Mouse (Mus musculus) embryo, embryonic 9.5 days (tissue): ENCODE data around the gene 9130023H24Rik.

Experiments used
- DNase-seq: peaks from one replicate; pipeline ENCODE4 v3.0.0-alpha.2; 2017; ENCODE audit errors: extremely low spot score

9130023H24Rik gene

DNA sequence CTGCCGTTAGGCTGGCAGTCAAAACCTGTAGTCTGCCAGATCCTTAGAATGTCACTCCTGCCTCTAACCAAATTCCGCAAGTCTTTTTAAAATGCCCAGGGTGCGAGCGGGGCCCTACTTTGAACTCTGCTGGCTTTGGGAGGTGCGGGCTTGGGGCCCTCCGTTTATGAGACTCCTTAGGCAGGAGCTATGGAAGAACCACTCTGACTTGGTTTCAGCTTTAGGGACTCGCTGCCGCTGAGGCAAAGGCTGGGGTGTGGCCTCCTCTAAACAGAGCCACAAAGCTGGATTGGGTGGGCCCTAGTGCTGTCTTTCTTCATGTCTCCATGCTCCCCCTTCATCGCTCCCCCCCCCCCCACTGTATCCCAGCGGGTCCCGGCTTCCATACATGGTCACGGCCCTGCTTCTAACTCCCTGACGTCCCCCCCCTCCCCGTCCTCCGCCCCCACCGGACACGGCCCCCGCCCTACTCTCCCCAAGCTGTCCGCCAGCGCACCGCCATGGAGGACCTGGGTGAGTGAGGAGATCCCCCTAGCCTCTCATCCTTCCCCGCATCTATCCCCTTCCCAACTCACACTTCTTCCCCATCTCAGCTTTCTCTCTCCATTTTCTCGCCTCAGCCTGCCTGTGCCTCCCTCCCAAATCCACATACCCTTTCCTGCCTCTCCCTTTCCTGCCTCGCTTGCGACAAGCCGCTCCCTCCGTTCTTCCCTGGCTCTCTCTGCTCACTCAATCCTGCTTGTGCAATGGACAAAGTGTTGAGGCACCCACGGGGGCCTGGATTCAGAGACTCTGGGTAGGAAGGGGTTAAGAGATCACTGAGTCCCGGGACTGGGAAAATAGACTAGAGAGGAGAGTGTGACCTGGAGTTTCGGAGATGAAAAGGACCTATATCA is 8.9 kb upstream of the 9130023H24Rik start, which contains the start of gene Tgfb1i1:
Gene Tgfb1i1 (plus strand): TSS at position 317 of the 896 bp plus-strand sequence.
- peak; percentile 64 for DNase-seq

DNA sequence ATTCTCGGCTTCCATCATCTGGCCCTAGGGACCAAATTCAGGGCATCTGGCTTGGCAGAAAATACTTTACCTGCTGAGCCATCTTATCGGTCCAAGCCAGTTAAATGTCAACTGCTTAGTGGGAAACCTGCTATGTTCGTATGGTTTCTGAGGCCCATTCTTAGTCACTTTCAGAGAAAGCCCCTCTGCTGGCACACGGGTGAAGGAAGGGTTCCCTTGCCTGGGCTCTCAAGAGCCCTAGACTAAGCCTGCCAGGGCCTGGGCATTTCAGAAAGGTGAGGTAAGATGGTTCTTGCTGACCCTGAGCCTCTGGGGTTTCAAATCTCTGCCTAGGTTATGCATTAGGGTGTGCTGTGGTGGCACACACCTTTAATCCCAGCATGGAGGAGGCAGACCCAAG is 7.7 kb upstream of the 9130023H24Rik start:
- DNase-seq, result no peak

DNA sequence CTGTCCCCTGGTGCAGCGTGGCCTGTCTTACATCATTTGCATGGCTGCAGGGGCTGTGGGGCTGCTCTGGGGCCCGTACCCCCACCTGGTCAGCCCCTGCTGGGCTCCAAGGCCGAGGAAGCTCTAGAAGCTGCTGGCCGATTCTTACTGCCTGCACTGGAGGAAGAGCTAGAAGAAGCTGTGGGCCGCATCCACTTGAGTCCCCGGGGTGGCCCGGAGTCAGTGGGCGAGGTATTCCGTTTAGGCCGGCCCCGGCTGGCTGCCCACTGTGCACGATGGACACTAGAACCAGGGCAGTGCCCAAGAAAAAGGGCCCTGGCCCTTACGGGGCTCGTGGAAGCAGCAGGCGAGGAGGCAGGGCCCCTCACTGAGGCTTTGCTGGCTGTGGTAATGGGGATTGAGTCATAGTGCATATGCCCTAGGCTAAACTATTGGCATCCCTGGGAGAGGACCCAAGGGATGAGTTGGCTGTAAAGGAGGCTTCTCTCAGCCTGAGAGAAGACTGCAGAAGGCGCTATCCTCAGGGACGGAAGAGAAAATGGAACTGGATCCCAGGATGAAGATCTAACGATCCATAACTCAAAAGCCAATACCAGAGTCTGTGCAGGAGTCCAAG is 6.7 kb upstream of the 9130023H24Rik start:
- DNase-seq, result no peak

DNA sequence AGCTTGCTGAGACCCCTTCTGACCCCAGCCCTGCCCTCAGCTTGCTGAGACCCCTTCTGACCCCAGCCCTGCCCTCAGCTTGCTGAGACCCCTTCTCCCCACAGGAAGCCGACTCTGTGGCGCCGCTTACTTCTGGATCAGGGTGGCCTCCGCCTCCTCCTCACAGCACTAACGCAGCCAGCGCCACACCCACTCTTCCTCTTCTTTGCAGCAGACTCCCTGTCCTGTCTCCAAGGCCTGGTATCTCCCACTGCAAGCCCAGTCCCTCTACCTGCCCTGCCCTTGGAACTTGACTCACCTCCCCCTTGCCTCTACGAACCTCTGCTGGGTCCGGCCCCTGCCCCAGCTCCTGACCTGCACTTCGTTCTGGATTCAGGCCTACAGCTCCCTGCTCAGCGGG is 6.1 kb upstream of the 9130023H24Rik start:
- peak; percentile 46 for DNase-seq

DNA sequence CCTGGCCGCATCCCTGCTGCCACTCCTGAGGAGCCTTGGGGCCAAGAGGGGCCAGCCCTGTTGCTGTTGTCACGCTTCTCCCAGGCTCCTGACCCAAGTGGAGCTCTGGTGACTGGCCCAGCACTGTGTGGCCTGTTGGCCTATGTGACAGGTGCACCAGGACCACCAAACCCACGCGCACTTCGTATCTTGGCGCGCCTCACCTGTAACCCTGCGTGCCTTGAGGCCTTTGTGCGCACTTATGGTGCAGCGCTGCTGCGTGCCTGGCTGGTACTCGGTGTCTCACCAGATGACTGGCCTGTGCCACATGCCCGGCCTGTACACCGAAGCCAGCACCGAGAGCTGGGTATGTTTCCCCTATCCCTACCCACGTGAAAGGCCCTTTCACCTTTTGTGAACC is 4.5 kb upstream of the 9130023H24Rik start:
- no peak for DNase-seq

DNA sequence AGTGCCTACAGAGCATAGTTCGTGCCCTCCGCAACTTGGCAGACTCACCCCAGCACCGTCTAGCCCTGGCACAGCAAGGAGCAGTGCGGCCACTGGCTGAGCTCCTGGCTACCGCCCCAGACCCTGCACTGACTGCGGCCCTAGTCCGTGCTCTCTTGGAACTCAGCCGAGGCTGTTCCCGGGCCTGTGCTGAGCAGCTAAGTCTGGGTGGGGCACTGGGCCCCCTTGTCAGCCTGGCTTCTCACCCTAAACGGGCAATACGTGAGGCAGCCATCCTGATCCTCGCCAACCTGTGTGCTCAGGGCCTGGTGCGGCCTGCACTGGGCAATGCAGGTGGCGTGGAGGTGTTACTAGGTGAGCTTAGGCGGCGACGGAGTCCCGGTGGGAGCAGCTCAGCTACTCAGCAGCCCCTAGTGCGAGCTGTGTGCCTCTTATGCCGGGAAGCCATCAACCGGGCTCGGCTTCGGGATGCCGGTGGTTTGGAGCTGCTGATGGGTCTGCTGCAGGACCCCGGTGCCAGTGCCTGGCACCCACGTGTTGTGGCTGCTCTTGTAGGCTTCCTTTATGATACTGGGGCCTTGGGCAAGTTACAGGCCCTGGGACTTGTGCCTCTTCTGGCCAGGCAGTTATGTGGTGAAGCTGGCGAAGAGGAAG is 2.4 kb upstream of the 9130023H24Rik start:
- DNase-seq, result no peak

DNA sequence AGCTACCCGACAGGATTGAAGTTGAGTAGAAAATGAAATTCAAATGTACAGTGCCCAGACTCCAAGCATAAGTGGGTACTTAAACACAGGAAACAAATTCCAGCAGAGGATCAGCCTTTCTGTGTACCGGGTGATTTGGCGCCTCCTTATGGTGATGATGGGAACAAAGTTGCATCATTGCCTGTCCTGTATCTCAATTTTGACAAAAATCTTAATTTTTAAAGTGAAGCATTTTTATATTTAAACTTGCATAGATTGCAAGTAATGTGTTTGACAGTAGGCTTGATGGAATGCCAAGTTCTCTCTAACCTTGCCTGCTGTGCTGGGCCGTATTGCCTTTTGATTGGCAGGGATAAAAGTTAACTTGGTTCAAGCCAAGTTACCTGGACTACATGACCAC is 1.2 kb upstream of the 9130023H24Rik start:
- peak; percentile 57 for DNase-seq

DNA sequence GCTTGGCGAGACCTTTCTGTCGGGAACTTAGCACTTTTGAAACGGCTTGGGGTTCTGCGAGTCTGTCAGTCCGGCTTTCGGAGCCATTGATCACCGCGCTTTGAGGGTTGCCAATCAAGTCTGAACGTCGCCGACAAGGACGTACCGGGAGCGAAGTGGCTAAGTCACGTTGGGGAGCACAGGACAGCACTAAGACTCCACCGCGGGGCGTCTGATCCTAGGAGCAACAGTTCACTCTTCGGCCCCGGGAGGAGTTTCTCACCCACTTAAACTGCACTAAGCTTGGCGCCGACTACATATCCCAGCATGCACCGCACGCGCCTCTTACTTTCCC is 271 bp downstream of the 9130023H24Rik start:
- no peak for DNase-seq

DNA sequence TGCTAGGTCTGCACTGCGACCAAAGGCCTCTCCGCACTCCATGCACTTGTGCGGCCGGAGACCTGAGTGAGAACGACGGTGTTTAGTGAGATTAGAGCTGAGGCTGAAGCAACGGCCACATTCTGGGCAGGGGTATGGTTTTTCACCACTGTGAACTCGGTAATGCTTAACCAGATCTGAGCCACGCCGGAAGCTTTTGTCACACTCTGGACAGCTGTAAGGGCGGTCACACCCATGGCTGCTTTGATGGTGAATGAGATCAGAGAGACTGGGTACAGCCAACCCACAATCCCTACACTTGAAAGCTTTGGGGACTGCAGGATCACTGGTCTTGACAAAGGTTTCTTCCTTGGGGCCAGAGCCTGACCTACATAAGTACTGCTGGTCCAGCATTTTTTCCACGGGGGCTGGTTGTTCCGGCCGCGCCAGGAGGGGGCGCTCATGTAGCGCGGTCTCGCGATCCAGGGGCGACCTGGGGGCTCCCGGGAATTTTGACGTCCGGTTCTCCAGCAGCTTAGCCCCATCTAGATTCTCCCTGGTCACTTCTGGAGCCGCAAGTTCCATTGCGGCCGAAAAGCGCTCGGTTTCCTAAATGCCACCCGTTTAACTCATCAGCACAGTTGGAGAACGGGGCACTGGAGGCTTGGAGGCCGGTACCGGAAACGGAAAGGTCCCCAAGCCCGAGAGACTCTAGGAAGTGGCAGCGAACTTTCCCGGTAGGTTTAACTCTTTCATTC is 807 bp downstream of the 9130023H24Rik start, which contains the start of gene Armc5:
Gene Armc5 (plus strand): TSS at position 487 of the 737 bp plus-strand sequence.
- DNase-seq, result peak; percentile 90

DNA sequence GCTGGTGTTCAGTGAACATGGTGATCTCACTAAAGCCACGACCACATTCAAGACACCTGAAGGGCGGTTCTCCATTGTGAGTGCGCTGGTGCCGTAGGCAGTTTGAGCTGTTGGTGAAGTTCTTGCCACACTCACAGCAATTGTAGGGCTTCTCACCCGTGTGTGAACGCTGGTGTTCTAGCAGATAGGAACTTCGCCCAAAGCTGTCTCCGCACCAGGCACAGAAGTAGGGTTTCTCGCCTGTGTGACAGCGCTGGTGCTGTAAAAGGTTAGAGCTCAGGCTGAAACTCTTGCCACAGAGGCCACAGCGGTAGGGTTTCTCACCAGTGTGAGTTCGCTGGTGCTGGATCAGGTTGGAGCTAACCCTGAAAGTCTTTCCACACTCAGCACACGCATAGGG is 1.4 kb downstream of the 9130023H24Rik start:
- no peak for DNase-seq

DNA sequence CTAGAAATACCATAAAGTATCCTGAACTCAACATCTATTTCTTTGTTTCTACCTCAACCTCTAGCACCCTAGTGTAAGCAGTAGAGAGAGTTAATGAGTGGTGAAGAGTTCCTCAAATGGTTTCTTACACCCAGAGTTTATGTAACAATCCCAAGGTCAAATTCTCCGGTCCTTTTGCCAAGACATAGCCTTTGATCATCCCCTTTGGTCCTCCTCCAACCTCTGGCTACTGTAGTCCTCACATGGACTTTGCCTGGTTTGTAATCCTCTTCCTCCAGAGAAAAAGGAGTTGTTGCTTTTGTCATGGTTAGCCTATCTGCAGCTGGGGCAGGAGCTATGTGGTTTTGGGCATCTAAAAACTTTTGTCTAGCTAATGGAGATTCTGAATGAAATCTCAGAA is 2.4 kb downstream of the 9130023H24Rik start:
- no peak for DNase-seq

DNA sequence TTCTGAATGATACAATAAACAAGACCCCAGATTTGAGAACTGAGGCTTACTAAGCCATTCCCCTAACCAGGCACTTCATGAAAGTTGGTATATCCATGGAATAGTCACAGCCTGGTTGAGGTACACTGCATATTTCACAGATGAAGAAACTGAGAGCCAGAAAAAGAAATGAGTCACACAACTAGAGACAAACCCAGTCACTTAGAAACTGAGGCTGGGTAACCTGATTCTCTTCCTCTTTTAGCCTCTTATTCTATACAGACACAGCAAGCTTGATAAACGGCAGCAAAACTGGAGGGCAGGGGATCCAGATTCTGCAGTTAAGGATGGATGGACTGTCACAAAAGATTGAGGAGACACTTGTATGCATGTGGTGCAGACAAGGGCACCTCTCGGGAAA is 3.0 kb downstream of the 9130023H24Rik start:
- DNase-seq, result no peak

DNA sequence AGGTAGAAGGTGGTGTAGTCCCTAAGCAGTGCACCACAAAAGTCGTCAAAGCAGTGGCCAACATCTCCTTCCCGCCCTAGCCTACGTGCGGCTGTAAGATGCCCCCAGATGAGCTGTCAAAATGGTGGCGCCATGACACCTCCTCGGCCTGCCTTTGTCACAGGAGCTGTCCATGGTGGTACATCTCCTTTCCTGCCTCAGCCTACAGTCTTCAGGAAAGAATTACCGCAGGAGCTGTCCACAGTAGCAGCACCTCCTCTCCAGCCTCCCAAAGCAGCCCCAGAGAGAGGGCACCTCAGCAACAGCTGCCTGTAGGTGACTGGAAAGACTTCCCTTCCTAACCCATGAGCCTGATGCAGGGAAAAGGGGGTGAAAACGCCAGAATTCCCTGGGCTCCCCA is 6.1 kb downstream of the 9130023H24Rik start:
- no peak for DNase-seq

DNA sequence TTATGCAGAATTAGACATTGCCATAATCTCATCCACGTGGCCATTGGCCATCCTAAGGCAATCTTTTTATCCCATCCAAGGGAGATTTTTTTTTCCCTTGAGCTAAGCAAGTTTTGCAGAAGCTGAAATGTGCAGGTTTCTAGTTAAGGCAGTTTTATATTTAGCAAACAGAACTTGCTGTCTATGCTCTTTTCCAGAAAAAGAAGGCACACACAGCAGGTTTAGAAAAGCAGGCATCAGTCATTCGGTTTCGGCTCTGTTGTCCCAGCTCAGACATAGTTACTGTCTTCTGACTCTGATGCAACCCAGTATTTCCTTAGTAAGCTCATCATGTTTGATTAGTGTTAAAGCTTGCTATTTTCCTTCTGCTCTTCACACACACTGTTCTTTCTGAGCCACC is 16.9 kb downstream of the 9130023H24Rik start:
- DNase-seq, result no peak

DNA sequence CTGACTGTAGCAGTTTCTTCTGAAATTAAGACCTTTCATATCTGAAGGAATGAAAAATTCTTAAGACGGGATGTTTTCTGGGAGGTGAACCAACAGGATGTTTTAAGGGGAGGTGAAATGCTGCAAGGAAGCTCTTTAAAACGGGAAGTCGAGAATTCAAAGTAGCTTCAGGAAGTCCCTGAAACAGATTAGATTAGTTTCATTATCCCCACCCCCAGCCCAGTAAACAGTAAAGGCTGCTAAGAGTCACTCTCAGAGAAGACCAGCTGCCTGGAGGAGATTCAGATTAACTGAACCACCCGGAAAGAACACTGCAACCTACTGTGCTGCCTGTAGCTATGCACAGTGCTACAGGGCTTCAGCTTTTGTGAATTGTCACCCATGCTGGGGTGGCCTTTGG is 17.9 kb downstream of the 9130023H24Rik start:
- DNase-seq, result no peak

DNA sequence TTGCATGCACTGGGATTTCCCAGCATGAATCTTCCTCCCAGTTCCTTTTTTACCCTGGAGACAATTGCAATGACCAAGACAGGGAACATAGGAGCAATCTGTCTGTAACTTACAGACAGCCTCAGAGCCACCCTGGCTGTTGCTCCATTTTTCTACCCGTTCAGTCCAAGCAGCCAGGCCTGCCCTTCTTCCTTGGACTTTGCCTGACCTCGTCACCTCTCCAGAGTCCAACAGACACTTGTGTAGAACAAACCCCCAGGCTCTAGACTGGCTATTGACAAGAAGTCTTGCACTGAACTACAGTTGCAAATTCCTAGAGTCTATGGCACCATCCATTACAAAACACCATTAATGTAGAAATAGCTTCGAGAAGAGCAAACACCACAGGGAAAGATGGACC is 28.0 kb downstream of the 9130023H24Rik start:
- DNase-seq, result no peak

DNA sequence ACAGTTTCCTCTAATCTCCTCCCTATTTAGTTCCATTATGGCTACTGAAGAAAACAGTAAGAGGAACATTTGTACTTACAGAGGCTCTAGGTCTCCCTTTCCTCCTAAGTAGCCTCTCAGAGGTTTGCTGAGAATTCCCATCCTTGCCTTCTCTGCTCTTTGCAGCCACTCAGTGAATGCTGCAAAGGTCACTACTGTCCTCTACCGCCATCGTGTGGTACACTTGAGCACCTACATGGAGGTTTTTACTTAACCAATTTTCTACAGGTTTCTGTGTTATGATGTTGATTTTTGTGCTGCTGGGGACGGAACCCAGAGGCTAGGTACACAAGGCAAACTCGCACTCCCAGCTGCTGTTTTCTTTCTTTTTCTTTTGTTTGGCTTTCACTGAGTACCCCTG is 29.6 kb downstream of the 9130023H24Rik start:
- DNase-seq, result peak; percentile 56

DNA sequence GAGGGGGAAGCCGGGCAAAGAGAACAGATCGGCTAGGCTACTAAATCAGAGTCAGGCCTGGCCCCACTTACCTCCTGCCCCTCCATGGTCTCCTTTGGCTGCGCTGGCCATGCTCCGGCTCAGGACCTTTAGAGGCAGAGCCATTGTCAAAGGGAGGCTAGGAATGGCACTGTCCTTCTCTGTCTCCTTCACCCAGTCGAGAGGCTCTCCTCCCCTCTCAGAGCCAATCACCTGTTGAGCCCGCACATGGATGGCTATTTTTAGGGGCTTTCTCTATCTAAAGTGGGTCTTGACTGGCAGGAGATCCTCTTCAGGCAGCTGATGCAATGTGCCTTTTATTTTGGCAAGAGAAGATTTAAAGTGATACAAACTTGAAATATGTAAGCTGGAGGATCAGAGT is 31.7 kb downstream of the 9130023H24Rik start, which contains the start of gene Cox6a2:
Gene Cox6a2 (minus strand): TSS at position 236 of the 400 bp plus-strand sequence.
- DNase-seq, result no peak

DNA sequence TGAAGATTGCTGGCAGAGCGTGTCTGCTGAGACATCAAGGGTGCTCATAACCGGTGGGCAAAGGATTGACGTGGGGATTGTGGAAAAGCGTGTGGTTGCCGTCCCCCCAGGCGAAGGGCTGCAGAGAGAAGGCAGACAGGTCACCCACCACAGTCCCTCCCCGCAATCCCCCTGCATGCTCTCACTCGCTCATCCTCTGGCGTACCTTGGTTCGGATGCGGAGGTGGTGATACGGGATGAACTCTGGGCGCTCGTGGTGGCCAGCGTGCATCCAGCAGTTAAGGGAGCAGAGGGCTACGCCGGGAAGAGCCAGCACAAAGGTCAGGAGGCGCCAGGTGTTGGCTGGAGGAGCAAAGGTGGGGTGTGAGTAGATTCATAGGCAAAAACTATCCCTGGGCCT is 32.1 kb downstream of the 9130023H24Rik start:
- no peak for DNase-seq

DNA sequence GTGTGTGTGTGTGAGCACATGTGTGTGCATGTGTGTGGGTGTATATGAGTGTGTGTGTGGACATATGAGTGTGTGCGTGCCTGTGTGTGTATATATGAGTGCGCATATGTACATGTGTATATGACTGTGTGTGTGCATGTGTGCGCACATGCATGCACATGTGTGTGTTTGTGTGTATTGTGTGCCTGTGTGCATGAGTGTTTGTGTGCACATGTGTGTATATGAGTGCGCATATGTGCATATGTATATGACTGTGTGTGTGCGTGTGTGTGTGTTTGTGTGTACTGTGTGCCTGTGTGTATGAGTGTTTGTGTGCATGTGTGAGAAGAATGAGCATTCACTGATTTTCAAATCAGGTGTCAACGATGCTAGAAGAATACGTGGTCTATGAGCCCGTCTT is 33.7 kb downstream of the 9130023H24Rik start:
- no peak for DNase-seq

DNA sequence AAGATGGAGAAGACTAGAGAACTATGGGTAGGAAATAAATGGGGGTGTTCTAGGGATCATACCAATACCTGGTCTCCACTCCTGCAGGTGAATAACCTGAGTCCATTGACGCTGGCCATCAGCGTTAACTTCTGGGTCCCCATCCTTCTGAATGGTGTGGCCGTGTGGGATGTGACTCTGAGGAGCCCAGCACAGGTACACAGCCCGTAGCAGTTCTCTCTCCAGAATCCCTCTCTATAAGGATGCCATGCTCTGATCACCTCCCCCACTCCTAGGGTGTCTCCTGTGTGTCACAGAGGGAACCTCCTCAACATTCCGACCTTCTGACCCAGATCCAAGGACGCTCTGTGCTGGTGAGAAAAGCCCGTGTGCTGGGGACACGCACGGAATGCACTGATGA is 34.8 kb downstream of the 9130023H24Rik start:
- DNase-seq, result no peak

DNA sequence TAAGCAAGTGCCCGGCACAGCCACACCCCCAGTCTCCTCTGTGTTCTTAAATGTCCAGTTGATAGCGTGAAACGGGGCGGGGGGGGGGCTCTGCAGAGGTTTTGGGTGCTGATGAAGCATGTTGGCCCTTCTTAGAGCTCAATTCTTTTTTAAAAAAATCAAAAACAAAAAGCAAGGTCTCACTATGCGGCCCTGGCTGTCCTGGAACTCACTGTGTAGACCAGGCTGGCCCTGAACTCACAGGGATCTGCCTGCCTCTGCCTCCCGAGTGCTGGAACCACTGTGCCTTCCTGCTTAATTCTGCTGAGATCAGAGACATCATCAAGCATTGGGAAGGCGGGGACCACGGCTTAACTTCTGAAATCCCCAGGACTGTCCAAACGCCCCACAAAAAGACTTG is 36.2 kb downstream of the 9130023H24Rik start:
- DNase-seq, result no peak
